Mouse (Mus musculus): ENCODE results near the gene Oaz1.
"Not testable (repeated sequence)": the region's sequence is repeated elsewhere in the genome, so short reads cannot be mapped to it uniquely, and the experiment has no call there.

The Oaz1 gene

DNA sequence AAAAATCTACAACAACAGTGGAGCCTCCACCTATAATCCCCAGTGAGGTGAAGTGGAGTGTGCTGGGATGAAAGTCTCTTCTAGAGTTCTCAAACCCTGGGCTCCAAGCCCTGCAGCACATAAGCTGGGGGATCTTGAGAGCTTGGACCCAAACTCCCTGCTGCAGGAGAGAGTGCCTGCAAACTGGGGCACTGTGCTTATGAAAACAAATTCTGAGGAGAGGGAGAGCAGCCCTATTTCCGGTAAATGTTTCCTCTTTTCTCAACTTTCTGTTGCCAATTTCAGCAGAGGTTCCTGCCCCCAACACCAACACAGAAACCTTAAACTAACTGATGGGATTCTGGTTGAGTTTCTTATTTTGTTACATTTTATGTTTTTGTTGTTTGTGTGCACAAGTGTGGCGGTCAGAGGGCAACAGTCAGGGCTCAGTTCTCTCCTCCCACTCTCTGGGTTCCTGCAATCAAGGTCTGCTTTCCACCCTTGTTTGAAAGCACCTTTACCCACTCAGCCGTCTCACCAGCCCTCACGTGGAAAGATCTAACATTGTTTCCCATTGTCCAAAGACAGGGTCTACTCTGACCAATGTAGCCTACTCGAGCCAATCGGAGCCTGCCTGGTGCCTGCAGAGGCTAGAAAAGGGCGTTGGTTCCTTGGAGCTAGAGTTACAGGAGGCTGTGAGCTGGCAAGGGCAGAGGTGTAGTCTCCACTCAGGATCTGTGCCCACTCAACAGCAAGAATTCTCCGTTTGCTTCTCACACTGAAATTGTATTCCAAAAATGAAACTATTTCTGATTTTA is 2.4 kb upstream of the Oaz1 start:
- no peak for DNase-seq (ENCODE audit: low spot score)

DNA sequence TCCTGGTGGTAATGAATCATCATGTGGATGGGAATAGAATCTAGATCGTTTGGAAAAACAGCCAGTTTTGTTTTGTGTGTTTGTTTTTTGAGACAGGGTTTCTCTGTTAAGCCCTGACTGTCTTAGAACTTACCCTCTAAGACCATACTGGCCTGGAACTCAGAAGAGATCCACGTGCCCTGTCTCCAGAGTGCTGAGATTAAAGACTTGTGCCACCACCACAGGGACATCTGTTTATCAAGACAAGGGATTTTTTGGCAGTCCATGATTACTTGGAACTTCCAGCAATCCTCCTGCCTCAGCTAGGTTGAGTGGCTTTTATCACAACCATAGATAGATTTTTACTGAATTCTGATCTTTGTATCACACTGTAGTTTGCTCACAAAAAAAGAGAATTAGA is 1.6 kb upstream of the Oaz1 start:
- DNase-seq (ENCODE audit: low spot score): no peak

DNA sequence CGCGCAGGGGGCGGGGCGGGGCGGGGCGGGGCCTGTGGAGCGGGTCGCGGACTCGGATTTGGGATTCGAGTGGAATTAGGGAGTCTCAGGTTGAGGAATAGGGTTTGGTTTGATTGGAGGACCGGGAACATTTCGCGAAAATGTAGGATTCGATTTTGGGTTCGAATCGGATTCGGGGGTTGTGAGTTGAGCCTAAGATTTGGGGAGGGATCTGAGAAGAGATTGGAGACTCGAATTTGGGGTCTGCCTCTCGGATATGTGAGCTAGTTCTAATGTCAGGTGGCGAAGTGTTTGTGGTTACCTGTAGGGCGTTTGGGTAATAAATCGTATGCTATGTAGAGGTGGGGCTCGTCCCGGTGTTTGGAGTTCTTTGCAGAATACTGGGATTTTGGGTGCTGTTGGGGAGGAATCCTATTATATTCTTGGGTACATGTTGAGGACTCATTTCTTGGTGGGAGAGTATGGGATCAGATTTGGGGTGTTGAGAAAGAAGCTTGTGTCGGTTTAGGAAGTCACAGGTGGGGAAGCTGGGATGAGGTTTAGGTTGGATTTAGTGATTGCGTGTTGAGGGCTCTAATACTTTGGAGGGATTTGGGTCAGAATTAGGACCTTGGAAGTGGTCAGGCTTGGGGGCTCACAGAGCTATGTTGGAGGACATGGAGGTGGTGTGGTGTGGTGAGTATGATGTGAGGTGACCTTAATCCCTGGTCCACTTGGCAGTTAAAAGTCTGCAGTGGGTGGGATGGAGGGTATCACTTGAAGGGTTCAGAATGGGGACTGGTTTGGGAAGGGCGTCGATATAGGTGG is 810 bp downstream of the Oaz1 start:
- DNase-seq (ENCODE audit: low spot score): no peak

DNA sequence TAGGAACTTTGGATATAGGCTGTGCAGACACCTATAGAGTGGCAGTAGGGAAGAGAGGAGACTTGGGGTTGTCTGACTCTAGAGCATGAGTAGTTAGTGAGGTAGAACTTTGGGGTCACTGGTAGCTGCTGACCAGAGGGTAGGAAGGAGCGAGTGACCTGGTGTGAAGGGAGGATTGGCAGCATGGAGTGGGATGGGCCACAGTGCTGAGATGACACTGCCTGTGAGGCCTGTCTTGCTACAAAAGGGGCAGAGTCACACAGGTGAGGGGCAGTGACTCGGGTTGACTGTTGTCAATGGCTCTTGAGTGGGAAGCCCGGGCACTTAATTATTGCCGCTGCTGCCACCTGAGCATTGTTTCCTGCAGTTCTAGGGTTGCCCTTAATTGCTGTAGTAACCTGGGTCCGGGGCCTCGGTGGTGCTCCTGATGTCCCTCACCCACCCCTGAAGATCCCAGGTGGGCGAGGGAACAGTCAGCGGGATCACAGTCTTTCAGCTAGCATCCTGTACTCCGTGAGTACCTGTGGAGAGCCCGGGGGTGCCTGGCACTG is 1.5 kb downstream of the Oaz1 start:
- DNase-seq (ENCODE audit: low spot score): no peak

DNA sequence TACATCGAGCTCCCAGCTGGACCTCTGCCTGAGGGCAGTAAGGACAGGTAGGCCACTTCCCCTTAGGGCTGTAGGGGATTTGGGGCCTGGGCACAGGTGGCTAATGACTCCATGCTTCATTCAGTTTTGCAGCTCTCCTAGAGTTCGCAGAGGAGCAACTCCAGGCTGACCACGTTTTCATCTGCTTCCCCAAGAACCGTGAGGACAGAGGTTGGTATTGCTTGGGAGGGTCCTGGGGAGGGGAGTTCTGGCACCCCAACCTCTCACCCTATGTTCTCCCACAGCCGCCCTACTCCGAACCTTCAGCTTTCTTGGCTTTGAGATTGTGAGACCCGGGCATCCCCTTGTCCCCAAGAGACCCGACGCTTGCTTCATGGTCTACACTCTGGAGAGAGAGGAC is 2.1 kb downstream of the Oaz1 start:
- not testable (repeated sequence) for DNase-seq (ENCODE audit: low spot score)

DNA sequence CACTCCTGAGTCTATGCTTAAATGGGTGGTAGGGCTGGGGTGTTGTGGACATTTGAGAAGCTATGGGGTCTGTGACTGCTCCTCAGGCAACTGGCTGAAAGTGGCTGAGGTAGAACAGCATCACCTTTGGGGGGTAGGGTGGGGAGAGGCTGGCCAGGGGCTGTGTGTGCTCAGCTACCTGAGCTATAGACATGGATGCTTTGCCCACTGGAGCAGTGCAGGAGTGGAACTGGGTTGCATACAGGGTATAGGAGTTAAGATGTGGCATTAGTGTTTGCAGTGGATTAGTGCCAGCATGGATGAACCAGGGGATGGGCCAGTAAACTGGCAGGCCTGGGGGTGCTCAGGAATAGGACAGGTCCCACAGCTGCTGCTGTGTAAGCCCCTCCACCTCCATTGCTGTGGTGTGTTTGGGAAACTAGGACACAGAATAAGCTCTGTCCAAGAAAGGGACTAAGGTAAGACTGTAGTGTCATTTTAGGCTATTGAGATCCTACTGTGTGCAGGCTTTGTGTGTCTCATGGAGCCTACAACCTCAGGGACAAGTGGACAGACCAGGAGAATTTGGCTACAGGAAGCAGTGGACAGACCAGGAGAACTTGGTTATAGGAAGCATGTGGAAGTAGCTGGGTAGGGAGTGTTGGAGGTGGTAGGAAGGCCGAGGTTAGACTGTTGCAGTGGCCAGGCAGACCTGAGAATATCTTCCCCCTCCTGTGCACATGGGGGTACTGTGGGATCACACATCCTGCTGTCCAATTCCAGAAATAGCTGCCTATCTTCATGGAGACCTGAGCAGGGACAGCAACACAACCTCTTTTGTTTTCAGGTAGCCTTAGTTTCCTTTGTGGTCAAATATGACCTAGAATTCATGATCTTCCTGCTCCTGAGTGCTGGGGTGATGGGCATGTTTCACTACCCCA is 3.2 kb downstream of the Oaz1 start:
- no peak for DNase-seq (ENCODE audit: low spot score)

DNA sequence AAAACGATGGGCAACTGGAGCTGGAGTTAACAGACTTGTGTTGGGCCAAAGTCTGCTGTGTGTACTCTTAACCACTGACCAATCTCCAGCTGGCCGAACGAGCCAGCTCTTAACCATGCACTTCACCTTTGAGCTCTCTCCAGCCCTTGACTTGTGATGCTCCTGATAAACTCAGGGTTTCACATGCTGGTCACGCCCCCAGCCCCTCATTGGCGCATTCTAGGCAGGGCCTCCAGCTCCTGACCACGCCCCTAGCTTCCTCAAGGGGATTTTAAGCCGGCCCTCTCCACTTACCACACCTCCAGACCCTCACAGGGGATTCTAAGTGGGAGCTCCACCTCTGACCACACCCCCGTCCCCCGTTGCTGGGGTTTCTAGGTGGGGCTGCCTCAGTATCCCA is 4.7 kb downstream of the Oaz1 start:
- DNase-seq (ENCODE audit: low spot score): no peak

DNA sequence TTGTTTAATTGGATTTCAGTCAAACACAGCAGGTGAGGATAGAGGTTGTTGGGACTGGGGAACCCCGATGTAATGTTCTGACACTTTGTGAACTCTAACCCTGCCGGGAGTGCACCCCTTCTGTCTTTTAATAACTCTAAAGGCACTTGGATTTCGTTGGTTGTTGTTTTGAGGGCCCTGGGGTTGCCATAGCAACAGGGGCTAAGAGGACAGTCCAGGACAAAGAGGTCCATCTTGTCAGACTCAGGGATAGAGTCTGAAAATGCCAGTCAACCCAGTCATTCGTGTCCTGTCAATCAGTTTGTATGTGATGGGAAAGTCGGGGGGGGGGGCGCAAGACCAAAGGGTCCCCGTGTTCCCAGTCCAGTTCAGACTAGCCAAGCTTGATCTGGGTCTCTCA is 6.4 kb downstream of the Oaz1 start:
- DNase-seq (ENCODE audit: low spot score): no peak

DNA sequence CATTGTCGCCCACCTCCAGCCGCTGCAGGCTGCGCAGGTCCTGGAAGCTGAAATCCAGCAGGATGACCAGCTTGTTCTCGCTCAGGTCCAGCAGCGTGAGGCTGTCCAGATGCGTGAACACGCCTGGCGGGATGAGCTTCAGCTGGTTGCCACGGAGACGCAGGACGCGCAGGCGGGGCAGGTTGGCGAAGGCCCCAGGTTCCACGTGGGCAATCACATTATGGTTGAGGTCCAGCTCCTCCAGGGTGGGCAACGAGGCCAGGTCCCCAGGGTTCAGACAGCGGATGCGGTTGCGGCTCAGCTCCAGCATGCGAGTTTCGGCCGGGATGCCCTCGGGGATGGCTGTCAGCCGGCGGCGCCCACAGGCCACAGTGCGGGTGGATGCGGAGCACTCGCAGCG is 9.2 kb downstream of the Oaz1 start:
- DNase-seq (ENCODE audit: low spot score): no peak

DNA sequence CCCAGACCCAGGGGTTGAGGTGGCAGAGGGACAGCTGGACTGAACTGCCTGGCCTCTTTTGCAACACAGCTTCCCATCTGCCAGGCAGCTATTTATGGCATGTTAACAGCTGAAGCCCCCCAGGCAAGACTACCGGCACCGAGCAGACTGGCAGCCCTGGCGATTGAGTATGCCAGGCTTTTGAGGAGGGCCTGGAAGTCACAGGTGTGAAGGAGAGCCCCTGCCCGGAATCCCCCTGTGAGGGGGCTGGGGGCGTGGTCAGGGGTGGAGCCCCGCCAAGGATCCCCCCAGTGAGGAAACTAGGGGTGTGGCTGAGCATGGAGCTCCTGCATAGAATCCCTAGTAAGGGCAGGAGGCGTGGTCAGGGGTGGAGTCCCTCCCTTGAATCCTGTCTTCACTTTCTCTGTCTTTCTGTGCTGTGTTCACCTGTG is 10.5 kb downstream of the Oaz1 start:
- DNase-seq (ENCODE audit: low spot score): no peak

DNA sequence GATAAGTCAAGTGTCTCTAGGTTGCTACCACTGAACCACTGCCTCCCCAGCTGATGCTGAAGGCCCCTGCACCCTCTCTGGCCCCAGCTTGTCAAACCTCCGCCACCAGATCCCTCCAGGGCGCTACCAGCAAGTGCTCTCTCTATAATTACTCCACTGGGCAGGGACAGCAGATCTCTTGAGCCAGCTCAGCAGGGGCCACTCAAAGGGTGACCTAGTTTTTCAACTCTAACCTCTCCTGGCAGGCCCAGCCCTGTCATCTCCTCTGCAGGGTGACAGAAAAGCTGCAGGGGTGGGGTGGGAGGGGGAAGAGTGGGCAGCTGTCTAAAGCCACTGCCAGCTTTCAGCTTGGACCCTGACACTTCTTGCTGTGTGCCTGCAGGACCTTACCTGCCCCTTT is 11.4 kb downstream of the Oaz1 start:
- DNase-seq (ENCODE audit: low spot score): no peak

DNA sequence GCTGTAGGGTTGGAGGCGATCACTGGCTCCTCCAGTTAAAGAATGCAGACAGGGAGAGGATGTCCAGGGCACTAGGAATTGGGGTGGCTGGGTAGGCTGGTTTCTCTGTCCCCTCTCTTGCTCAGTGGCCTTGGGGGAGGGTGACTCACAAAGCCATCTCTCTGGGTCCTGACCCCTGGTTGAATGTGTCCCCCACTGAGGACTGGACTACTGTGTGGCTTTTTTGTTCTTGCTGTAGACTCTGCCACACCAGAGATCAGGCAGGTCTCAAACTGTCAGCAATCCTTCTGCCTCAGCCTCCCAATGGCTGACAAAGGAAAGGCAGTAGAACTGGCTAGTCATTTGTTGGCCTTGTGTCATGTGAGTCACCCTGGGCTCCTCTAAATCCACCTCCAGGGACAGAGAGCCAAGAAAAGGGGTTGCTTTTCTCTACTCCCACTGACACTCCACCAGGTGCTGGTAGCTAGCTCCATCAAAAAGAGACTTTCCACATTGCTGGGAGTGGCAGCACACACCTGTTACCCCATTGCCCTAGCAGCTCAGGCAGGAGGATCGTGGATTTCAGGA is 12.0 kb downstream of the Oaz1 start:
- no peak for DNase-seq (ENCODE audit: low spot score)

DNA sequence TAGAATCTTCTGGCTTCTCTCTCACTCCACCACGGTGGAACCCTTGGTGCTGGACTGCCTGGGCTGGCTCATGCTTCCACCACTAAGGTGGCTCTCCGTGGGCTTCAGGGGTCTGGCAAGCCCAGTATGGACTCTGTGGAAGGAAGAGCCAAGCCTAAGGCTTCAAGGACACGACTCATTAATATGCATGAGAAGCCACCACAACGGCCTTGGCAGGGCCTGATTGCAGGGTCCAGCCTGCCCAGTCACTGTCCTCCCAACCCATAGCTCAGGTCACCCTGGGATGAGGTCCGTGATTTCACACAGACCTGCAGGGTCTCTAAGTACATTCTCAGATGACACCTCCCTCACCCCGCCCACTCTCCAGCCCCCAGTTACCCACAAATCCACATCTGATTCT is 13.4 kb downstream of the Oaz1 start:
- DNase-seq (ENCODE audit: low spot score): no peak

DNA sequence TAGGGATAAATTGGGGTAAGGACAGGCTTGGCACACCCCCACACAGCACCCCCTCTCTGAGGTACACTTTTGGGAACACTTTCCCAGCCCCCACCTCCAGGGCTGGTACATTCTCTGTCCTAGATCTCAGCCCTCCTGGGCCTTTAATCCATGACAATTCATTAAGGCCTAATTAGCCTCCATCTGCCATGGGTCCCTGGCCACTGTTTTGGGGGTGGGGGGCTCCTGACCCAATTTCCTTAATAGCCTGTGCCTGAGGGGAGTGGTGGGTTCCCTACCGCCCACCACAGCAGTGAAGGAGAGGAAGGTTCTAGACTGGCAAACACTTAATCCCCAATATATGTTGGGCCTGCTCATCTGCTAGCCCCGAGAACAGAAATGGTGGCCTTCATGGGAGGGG is 15.2 kb downstream of the Oaz1 start:
- DNase-seq (ENCODE audit: low spot score): no peak

DNA sequence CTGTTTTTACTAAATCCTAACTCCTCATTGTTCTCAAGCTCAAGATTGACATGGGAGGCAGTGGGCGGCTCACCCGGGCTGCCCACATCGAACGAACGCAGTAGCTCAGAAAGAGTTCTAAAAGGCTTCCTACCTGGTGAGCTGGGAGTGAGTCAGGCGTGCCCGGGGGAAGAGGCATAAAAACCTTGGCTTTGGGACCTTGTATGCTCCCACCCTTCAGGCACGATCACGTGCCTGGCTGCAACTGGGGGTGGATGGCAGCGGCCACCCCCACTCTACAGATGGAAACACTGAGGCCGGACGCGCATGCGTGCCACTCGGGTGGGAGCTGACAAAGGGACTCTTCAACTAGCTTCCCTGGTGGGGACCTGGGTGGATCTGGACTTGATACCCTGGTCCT is 15.9 kb downstream of the Oaz1 start:
- DNase-seq (ENCODE audit: low spot score): no peak

DNA sequence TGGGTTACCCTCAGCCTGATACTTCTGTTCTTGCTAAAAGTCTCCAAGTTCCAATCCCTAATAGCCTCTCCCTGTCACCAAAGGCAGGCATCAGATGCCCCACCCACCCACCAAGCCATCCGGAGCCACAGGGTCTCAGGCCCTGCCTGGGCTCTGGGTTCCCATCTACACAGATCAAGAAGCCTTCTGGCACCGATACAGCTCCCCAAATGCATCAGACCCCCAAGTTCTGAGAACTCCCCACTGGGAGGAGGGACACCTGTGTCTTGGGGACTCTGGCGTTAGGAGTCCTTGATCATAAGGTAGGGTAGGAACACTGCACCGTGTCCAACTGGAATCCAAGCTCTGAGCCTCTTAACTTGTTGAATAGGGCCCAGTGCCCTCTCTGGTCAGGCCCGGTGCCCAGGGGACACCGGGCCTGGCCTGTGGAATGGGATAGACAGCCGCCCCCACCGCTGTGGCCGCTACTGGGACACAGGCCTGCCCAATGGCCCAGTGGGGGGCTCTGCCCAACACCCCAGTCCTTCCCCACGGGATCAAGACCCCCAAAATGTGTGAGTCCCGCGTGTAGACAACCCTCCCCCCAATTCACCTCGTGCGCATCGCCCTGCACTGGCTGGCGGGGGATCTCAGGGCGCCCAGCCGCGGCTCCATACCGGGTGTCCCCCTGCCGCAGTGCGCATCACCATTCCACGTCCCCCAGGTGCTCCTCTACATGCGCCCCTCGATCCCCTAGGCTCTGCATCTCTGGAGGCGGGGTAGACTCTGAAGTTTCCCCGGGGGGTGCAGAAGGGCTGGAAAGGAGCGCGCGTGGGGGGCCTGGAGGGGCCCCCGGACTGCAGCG is 16.9 kb downstream of the Oaz1 start:
- DNase-seq (ENCODE audit: low spot score): no peak

DNA sequence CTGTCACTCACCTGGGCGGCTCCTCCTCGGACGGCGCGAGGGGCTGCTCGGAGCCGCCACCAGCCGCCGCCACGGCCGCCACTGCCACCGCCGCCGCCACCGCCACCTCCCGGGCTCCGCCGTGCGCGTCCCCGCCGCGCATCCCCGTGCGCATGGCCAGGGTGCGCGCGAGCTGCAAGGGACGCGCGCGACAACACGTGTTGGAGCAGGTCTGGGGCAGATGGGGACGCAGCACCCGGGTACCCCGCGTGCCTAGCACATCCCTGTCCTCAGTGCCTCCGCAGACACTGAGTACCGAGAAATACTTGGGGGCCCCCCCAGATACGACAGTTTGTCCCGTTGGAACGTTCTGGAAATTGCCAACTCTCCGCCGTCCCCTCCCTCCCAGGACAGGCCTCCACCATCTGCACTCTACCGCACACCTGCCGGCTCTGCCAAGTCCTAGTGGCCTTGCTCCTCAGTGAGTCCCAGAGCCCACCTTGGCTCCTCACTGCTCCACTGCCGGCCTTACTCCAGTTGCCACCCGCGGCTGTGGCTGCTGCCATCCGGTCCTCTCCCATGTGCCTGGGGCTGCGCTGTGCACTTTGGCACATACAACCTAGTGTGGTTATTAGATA is 17.6 kb downstream of the Oaz1 start, which contains the start of gene Lingo3:
TSS of gene Lingo3 (minus strand) at position 109 of the 617 bp plus-strand sequence.
- no peak for DNase-seq (ENCODE audit: low spot score)

DNA sequence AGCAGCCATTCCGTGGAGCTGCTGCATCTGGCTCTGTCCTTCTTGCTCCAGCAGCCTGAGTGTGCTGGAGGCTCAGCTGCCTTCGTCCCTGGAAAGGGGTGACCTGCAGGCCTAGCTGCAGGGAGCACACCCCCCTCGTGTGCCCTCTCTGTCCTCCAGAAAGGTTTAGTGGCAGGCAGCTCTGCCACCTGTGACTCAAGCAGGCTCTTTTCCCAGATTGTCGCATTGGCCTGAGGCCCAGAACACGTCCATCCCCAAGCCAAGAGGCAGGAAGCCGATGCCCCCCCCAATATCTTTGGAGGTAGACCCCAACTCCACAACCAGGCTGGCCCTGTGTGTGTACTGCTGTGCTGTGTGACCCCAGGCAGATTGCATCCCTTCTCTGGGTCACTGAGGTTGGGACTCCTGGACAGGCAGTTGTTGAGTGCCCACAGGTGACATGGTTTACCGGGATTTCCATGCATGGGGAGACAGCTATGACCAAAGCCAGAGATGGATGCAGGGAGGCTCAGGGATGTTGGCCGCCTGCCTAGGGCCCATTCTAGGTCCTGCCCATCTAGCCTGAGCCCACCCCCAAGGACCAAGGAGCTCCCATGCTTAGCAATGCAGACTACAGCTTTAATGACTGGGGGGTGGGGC is 18.7 kb downstream of the Oaz1 start:
- DNase-seq (ENCODE audit: low spot score): no peak

DNA sequence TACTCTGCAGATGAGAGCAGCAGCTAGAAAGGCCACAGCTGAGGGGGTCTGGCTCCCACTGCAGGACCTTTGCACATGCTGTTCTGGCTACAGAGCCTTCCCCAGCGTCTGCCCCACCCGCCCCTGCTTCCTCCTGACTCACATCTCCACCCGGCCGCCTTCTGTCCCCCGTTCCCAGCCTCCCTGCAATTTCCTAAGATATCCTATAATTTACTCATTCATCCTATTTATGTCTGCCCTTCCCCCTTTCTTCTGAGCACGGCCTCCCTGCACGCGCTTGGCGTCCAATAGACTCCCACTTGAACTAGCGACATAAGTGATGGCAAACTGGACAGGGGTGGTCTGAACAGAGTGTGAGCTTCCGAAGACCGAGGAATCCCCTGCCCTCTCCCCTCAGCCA is 19.3 kb downstream of the Oaz1 start:
- no peak for DNase-seq (ENCODE audit: low spot score)

DNA sequence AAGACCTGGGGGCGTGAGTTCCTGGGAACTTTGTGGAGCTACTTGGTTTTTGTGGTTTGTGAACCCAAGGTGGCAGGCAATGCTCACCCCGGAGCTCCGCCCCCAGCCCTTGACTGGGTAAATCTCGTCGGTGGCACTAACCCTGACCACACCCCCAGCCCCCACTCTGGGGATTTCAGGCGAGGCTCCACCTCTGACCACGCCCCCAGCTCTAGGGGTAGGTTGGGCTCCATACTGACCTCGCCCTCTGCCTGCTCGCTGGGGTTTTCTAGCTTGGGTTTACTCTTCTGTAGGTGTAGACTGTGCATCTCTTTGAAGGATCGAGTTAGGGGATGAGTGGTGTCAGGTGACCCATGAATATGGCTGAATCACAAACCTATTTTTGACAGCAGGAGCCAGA is 22.1 kb downstream of the Oaz1 start:
- DNase-seq (ENCODE audit: low spot score): no peak

Measured in adipocyte (in vitro differentiated cells).